Mouse (Mus musculus): ENCODE data around the gene Zfp426. TPM values are rescaled to one million over a fixed set of nuclear protein-coding genes. Genes with fewer than 3 reads are reported as not detected.

Zfp426 gene
- polyA plus RNA-seq, 1 experiment = 11.2 TPM

- Histone ChIP-seq H3K27ac (ENCODE audit: control insufficient read depth, insufficient read depth, low read depth, low read length, poor library complexity) (peak overlapping the region; percentile 100), H3K4me1 (ENCODE audit: control insufficient read depth, insufficient read depth, low read length) (no peaks in the 10 kb centered on the region; the same call in 1 of the 2 replicates), H3K4me3 (replicated peaks; ENCODE audit: control insufficient read depth, low read depth, low read length) (peak overlapping the region; percentile 91)
- TF ChIP-seq POLR2A (IDR thresholded peaks at IDR 0.05; ENCODE audit: borderline replicate concordance, control insufficient read depth, low read depth, low read length) (no peak), CTCF (IDR thresholded peaks at IDR 0.05; ENCODE audit: control insufficient read depth, insufficient read depth, low read length) (no peak)
- WGBS = 6% methylated on average over 20 of the region's 20 CpGs
Observed at GRCm38 (mm10) chr9:20491858-20492526, 554 bp downstream of the Zfp426 start.

GRCm38 (mm10) chr9:20489536-20489935 is 3.0 kb downstream of the Zfp426 start:
- 84% methylated on average over 5 of the region's 5 CpGs for WGBS
- no peak overlapping the region for H3K4me3 ChIP-seq (replicated peaks; ENCODE audit: control insufficient read depth, low read depth, low read length)
- TF ChIP-seq POLR2A (IDR thresholded peaks at IDR 0.05; ENCODE audit: borderline replicate concordance, control insufficient read depth, low read depth, low read length) = no peak
- TF ChIP-seq CTCF (IDR thresholded peaks at IDR 0.05; ENCODE audit: control insufficient read depth, insufficient read depth, low read length) = no peak
- no peaks in the 10 kb centered on the region; the same call in 1 of the 2 replicates for H3K4me1 ChIP-seq (ENCODE audit: control insufficient read depth, insufficient read depth, low read length)
- H3K27ac ChIP-seq (ENCODE audit: control insufficient read depth, insufficient read depth, low read depth, low read length, poor library complexity) = no peak overlapping the region

DNA sequence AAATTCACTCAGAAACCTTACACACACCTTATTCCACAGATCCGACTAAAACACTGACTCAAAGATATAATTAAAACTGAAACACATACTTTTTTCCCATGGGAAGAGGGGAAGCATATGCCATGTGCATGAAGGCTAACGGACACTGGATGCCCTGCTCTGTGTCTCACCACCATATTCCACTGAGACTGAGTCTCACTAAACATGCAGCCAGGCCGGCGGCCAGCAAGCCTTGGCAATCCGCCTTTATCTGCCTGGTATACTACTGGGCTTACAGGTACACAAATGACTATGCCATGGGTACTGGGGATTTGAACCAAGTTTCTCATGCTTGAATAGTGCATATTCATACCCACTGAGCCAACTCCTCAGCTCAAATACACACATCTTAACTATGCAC is 13.2 kb downstream of the Zfp426 start:
- TF ChIP-seq POLR2A (IDR thresholded peaks at IDR 0.05; ENCODE audit: borderline replicate concordance, control insufficient read depth, low read depth, low read length) = no peak
- TF ChIP-seq CTCF (IDR thresholded peaks at IDR 0.05; ENCODE audit: control insufficient read depth, insufficient read depth, low read length) = no peak
- H3K4me3 ChIP-seq (replicated peaks; ENCODE audit: control insufficient read depth, low read depth, low read length) = no peak overlapping the region
- H3K4me1 ChIP-seq (ENCODE audit: control insufficient read depth, insufficient read depth, low read length) = no peaks in the 10 kb centered on the region
- no peak overlapping the region for H3K27ac ChIP-seq (ENCODE audit: control insufficient read depth, insufficient read depth, low read depth, low read length, poor library complexity)
- WGBS = 93% methylated on average over 5 of the region's 5 CpGs

DNA sequence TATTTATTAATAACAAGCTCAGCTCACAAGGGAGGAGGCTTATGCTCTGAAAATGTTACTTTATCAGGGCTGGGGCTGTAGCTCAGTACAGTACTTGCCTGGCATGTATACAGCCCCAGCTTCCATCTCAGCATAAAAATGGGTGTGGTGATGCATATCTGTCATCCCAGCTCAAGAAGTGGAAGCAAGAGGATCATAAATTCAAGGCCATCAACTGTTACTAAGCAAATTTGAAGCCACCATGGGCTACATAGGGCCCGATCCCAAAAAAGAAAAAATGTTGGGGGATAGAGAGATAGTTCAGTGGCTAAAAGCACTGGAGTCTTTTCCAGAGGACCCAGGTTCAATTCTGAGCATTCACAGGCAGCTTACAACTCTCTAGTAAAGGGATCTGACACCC is 15.9 kb downstream of the Zfp426 start:
- Histone ChIP-seq H3K27ac (ENCODE audit: control insufficient read depth, insufficient read depth, low read depth, low read length, poor library complexity) (no peak overlapping the region), H3K4me3 (replicated peaks; ENCODE audit: control insufficient read depth, low read depth, low read length) (no peak overlapping the region), H3K4me1 (ENCODE audit: control insufficient read depth, insufficient read depth, low read length) (no peaks in the 10 kb centered on the region)
- 73% methylated on average over 1 of the region's 1 CpGs for WGBS
- no peak for TF ChIP-seq POLR2A (IDR thresholded peaks at IDR 0.05; ENCODE audit: borderline replicate concordance, control insufficient read depth, low read depth, low read length)
- no peak for TF ChIP-seq CTCF (IDR thresholded peaks at IDR 0.05; ENCODE audit: control insufficient read depth, insufficient read depth, low read length)

DNA sequence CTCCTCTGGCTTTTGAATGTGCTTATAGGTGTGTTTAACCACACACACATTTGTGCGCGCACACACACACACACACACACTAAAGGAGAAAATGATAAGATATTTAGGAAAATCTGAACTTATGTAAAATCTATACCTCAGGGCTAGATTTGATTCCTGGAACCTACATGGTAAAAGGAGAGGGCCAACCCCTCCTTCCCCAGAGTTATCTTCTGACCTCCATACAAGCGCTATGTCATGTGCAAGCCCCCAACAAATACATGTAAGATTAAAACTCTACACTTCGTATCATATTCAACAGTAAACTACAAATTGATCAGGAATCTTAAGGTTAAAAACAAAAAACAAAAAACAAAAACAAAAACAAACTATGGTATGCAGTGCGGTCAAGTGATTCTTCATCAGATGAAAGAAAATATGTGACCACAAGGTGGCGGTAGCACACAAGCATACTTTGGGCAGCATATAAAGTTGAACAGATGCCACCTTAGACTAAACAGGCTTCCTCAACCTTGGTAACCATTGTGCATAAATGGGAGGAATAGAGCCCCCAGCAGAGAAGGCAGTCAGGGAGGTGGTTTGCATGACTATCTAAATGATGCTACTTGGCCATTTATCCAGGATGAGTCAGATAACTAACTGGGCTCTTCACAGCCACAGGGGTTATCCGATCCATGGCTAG is 25.6 kb downstream of the Zfp426 start:
- Histone ChIP-seq H3K4me3 (replicated peaks; ENCODE audit: control insufficient read depth, low read depth, low read length) (no peak overlapping the region), H3K27ac (ENCODE audit: control insufficient read depth, insufficient read depth, low read depth, low read length, poor library complexity) (no peak overlapping the region), H3K4me1 (ENCODE audit: control insufficient read depth, insufficient read depth, low read length) (no peaks in the 10 kb centered on the region)
- TF ChIP-seq CTCF (IDR thresholded peaks at IDR 0.05; ENCODE audit: control insufficient read depth, insufficient read depth, low read length) = peak; percentile 55
- TF ChIP-seq POLR2A (IDR thresholded peaks at IDR 0.05; ENCODE audit: borderline replicate concordance, control insufficient read depth, low read depth, low read length) = no peak
- 53% methylated on average over 7 of the region's 7 CpGs for WGBS

DNA sequence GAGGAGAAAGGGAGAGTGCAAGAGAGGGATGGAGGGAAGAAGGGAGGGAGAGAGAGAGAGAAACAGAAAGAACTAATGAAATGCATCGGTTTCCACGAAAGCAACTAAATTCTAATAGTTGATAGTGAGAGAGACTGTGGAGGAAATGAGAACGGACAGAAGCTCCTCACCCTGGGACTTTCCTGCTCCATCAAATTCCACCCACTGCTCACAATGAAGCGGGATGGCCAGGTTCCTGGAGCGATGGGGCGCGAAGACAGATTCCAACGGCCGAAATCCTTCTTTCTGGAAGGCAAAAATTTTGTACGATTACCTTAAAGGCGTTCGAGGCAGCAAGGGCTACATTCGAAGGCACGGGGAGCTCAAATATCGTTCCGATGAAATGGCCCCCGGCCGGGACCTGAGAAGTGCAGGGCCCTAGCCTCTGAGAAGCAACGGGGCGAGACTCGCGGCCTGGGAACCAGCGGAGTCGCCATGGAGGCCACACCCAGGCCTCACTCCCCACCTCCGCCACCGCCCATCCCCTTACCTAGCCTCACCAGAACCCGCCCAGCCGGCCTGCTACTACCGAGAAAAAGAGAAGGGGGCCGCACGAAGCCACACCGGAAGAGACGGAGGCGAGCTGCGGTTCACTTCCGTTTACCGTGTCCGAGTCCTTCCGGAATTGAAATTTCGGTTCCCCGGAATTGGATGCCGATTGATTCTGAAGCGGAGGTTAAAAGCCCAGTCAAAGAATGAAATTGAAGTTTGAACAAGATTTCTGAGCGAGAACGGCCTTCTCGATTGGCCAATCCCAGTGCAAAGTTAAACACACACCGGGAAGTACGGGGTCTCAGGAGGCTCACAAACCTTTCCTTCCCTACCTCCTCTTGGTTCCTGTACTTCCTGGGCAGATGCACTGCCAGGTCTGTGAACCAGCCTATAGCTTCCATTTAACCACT is 32.9 kb downstream of the Zfp426 start, which contains the start of gene Zfp26:
Zfp26 (minus strand) TSS at position 786 of the 941 bp plus-strand sequence.
- Histone ChIP-seq H3K27ac (ENCODE audit: control insufficient read depth, insufficient read depth, low read depth, low read length, poor library complexity) (peak within 1 kb of the TSS; percentile 73), H3K4me1 (ENCODE audit: control insufficient read depth, insufficient read depth, low read length) (no peaks in the 10 kb centered on the region; the same call in 1 of the 2 replicates), H3K4me3 (replicated peaks; ENCODE audit: control insufficient read depth, low read depth, low read length) (peak within 1 kb of the TSS; percentile 85)
- TF ChIP-seq POLR2A (IDR thresholded peaks at IDR 0.05; ENCODE audit: borderline replicate concordance, control insufficient read depth, low read depth, low read length) (peak; percentile 36; the same call in 1 of the 2 replicates), CTCF (IDR thresholded peaks at IDR 0.05; ENCODE audit: control insufficient read depth, insufficient read depth, low read length) (no peak)
- under 1% methylated on average over 48 of the region's 48 CpGs for WGBS

GRCm38 (mm10) chr9:20453647-20454046 is 38.9 kb downstream of the Zfp426 start:
- 83% methylated on average over 4 of the region's 4 CpGs for WGBS
- H3K4me3 ChIP-seq (replicated peaks; ENCODE audit: control insufficient read depth, low read depth, low read length) = no peak overlapping the region
- TF ChIP-seq POLR2A (IDR thresholded peaks at IDR 0.05; ENCODE audit: borderline replicate concordance, control insufficient read depth, low read depth, low read length) = no peak
- TF ChIP-seq CTCF (IDR thresholded peaks at IDR 0.05; ENCODE audit: control insufficient read depth, insufficient read depth, low read length) = no peak
- H3K4me1 ChIP-seq (ENCODE audit: control insufficient read depth, insufficient read depth, low read length) = no peaks in the 10 kb centered on the region
- H3K27ac ChIP-seq (ENCODE audit: control insufficient read depth, insufficient read depth, low read depth, low read length, poor library complexity) = no peak overlapping the region

Data from bone marrow, adult 2 months (tissue).